Mouse (Mus musculus) kidney, embryonic 16.5 days (tissue): ENCODE measurements around the gene Rgl2. TPM values are rescaled to one million over a fixed set of nuclear protein-coding genes. Genes with fewer than 3 reads are reported as not detected.
"Not testable (repeated sequence)": the region's sequence is repeated elsewhere in the genome, so short reads cannot be mapped to it uniquely, and the experiment has no call there.

Experiments
- ATAC-seq: fragments of 200-750 bp; cut with Nextera tagmentation; 2 replicates; pipeline ENCODE4 v1.8.0; 2017; ENCODE audit warnings: moderate TSS enrichment; ENCODE audit not compliant: low FRiP score, low TSS enrichment
- H3K27ac ChIP-seq: fragments of 300-500 bp; sonication (generic); 2 replicates; pipeline ENCODE4 v1.5.1; 2014; ENCODE audit warnings: low read length
- H3K27me3 ChIP-seq: fragments of 300-500 bp; sonication (generic); 2 replicates; pipeline ENCODE4 v1.6.1; 2014; ENCODE audit warnings: low read length, control low read depth, mixed read lengths; ENCODE audit not compliant: insufficient read depth
- H3K36me3 ChIP-seq: fragments of 300-500 bp; sonication (generic); 2 replicates; pipeline ENCODE4 v1.6.1; 2014; ENCODE audit warnings: low read length, control low read depth, mixed read lengths; ENCODE audit not compliant: insufficient read depth
- H3K4me1 ChIP-seq: fragments of 300-500 bp; sonication (generic); 2 replicates; pipeline ENCODE4 v1.6.1; 2014; ENCODE audit warnings: low read length, control low read depth, mixed read lengths; ENCODE audit not compliant: insufficient read depth
- H3K4me2 ChIP-seq: fragments of 300-500 bp; sonication (generic); replicated peaks from 2 replicates; pipeline ENCODE4 v1.6.1; 2014; ENCODE audit warnings: low read depth, low read length
- H3K4me3 ChIP-seq: fragments of 300-500 bp; sonication (generic); 2 replicates; pipeline ENCODE4 v1.5.1; 2014; ENCODE audit warnings: mild to moderate bottlenecking, low read length
- H3K9ac ChIP-seq: fragments of 300-500 bp; sonication (generic); replicated peaks from 2 replicates; pipeline ENCODE4 v1.6.1; 2014; ENCODE audit warnings: low read length
- H3K9me3 ChIP-seq: fragments of 300-500 bp; sonication (generic); 2 replicates; pipeline ENCODE4 v1.6.1; 2016; ENCODE audit warnings: low read length, control low read depth
- WGBS: fragments of 180-500 bp; shearing (Covaris S2); extraction: QIAGEN DNeasy Blood & Tissue Kit; methylation state at CpG from one replicate; pipeline ENCODE4 v1.1.7; 2014; 5-methylcytosine and 5-hydroxymethylcytosine counted together
- polyA plus RNA-seq: library from polyadenylated mRNA; unstranded; fragments of >200 nt; fragmentation: Nextera tagmentation; extraction: Ambion mirVana; gene quantifications from 2 replicates; pipeline ENCODE4 v1.2.1, GENCODE M21; 2015

Gene Rgl2
- polyA plus RNA-seq, 1 experiment from 2014 or later, result 38.0 TPM

GRCm38 (mm10) chr17:33893011-33893410, 36.3 kb upstream of the Rgl2 start:
- not testable (repeated sequence) for ATAC-seq

GRCm38 (mm10) chr17:33897114-33897794, 32.1 kb upstream of the Rgl2 start:
- H3K9me3 ChIP-seq, result no peaks in the 10 kb centered on the region
- H3K9ac ChIP-seq, result no peak overlapping the region
- WGBS, result 47% methylated on average over 6 of the region's 6 CpGs
- H3K27me3 ChIP-seq, result no peaks in the 10 kb centered on the region
- no peaks in the 10 kb centered on the region for H3K36me3 ChIP-seq
- no peaks in the 10 kb centered on the region for H3K4me1 ChIP-seq
- no peak for ATAC-seq
- no peak overlapping the region for H3K4me3 ChIP-seq
- H3K4me2 ChIP-seq, result no peak overlapping the region
- H3K27ac ChIP-seq, result no peak overlapping the region

More at GRCm38 (mm10) chr17:33893011-33893410, 36.3 kb upstream of the Rgl2 start:
- H3K36me3 ChIP-seq, H3K27ac ChIP-seq, H3K4me2 ChIP-seq, H3K4me3 ChIP-seq, H3K27me3 ChIP-seq, H3K4me1 ChIP-seq, H3K9me3 ChIP-seq, H3K9ac ChIP-seq: not testable (repeated sequence)
- WGBS, result 76% methylated on average over 4 of the region's 4 CpGs

- H3K9me3 ChIP-seq, H3K4me3 ChIP-seq, H3K27ac ChIP-seq, ATAC-seq, H3K4me1 ChIP-seq, H3K36me3 ChIP-seq, H3K4me2 ChIP-seq, H3K27me3 ChIP-seq, H3K9ac ChIP-seq: not testable (repeated sequence)
- WGBS, result 83% methylated on average over 4 of the region's 4 CpGs
Measured at GRCm38 (mm10) chr17:33898193-33898592, 31.1 kb upstream of the Rgl2 start.

GRCm38 (mm10) chr17:33899642-33900041, 29.7 kb upstream of the Rgl2 start:
- Histone ChIP-seq H3K27me3 (no peaks in the 10 kb centered on the region), H3K36me3 (no peaks in the 10 kb centered on the region), H3K4me2 (no peak overlapping the region), H3K4me1 (no peaks in the 10 kb centered on the region), H3K27ac (no peak overlapping the region), H3K4me3 (no peak overlapping the region), H3K9me3 (no peaks in the 10 kb centered on the region), H3K9ac (no peak overlapping the region)
- WGBS, result 78% methylated on average over 4 of the region's 4 CpGs
- ATAC-seq, result no peak

- ATAC-seq, result no peak
- Histone ChIP-seq H3K27me3 (no peaks in the 10 kb centered on the region), H3K4me3 (no peak overlapping the region), H3K9ac (no peak overlapping the region), H3K4me1 (no peaks in the 10 kb centered on the region), H3K4me2 (no peak overlapping the region), H3K27ac (no peak overlapping the region), H3K9me3 (no peaks in the 10 kb centered on the region), H3K36me3 (no peaks in the 10 kb centered on the region)
- WGBS, result 55% methylated on average over 7 of the region's 7 CpGs
Measured at GRCm38 (mm10) chr17:33900281-33900988, 28.9 kb upstream of the Rgl2 start.

- no peak for ATAC-seq
- no peak overlapping the region for H3K27ac ChIP-seq
- 84% methylated on average over 4 of the region's 4 CpGs for WGBS
Measured at GRCm38 (mm10) chr17:33900989-33901314, 28.4 kb upstream of the Rgl2 start.

GRCm38 (mm10) chr17:33901653-33902052, 27.7 kb upstream of the Rgl2 start:
- no peak for ATAC-seq
- Histone ChIP-seq H3K9me3 (no peaks in the 10 kb centered on the region), H3K4me1 (no peaks in the 10 kb centered on the region), H3K4me2 (no peak overlapping the region), H3K4me3 (no peak overlapping the region), H3K36me3 (no peaks in the 10 kb centered on the region), H3K27ac (no peak overlapping the region), H3K27me3 (no peaks in the 10 kb centered on the region), H3K9ac (no peak overlapping the region)
- WGBS, result 63% methylated on average over 4 of the region's 4 CpGs

More at GRCm38 (mm10) chr17:33900989-33901314, 28.4 kb upstream of the Rgl2 start:
- H3K4me1 ChIP-seq, result no peaks in the 10 kb centered on the region
- H3K36me3 ChIP-seq, result no peaks in the 10 kb centered on the region
- no peak overlapping the region for H3K4me2 ChIP-seq
- H3K9me3 ChIP-seq, result no peaks in the 10 kb centered on the region
- no peaks in the 10 kb centered on the region for H3K27me3 ChIP-seq
- H3K9ac ChIP-seq, result no peak overlapping the region
- no peak overlapping the region for H3K4me3 ChIP-seq

GRCm38 (mm10) chr17:33902079-33902478, 27.3 kb upstream of the Rgl2 start:
- 22% methylated on average over 4 of the region's 4 CpGs for WGBS
- no peak for ATAC-seq
- H3K4me3 ChIP-seq, result no peak overlapping the region
- no peak overlapping the region for H3K4me2 ChIP-seq
- H3K27me3 ChIP-seq, result no peaks in the 10 kb centered on the region
- no peaks in the 10 kb centered on the region for H3K4me1 ChIP-seq
- no peak overlapping the region for H3K9ac ChIP-seq
- H3K27ac ChIP-seq, result no peak overlapping the region
- H3K36me3 ChIP-seq, result no peaks in the 10 kb centered on the region
- H3K9me3 ChIP-seq, result no peaks in the 10 kb centered on the region

- Histone ChIP-seq H3K27me3 (no peaks in the 10 kb centered on the region), H3K9me3 (no peaks in the 10 kb centered on the region), H3K9ac (no peak overlapping the region), H3K4me1 (no peaks in the 10 kb centered on the region), H3K4me2 (no peak overlapping the region), H3K4me3 (no peak overlapping the region), H3K36me3 (no peaks in the 10 kb centered on the region), H3K27ac (no peak overlapping the region)
- 76% methylated on average over 7 of the region's 7 CpGs for WGBS
- no peak for ATAC-seq
Measured at GRCm38 (mm10) chr17:33902491-33902890, 26.9 kb upstream of the Rgl2 start.

- H3K4me2 ChIP-seq, H3K27ac ChIP-seq, H3K4me1 ChIP-seq, H3K9me3 ChIP-seq, H3K9ac ChIP-seq, H3K27me3 ChIP-seq, ATAC-seq, H3K4me3 ChIP-seq, H3K36me3 ChIP-seq: not testable (repeated sequence)
- WGBS, result 73% methylated on average over 6 of the region's 6 CpGs
Measured at GRCm38 (mm10) chr17:33903911-33904651, 25.3 kb upstream of the Rgl2 start.
